Mouse (Mus musculus) left cerebral cortex, postnatal 36 days (tissue): ENCODE results near the gene Papolg. TPM values are rescaled to one million over a fixed set of nuclear protein-coding genes. Genes with fewer than 3 reads are reported as not detected.
"Not testable (repeated sequence)": the region's sequence is repeated elsewhere in the genome, so short reads cannot be mapped to it uniquely, and the experiment has no call there.

Experiments
- DNase-seq, 2 experiments: peaks; one replicate each; pipeline ENCODE4 v3.0.0; 2021 to 2022; ENCODE audit warnings: low spot score in 2 of 2, mixed read lengths in 1 of 2
- intact Hi-C: fragments of 180-260 bp; cut with DNase I; formaldehyde crosslinking; loops from one replicate; pipeline ENCODE4 v1.15.1; 2025
- total RNA-seq, 2 experiments: library from RNA; stranded (reverse); gene quantifications; 2 replicates each; pipeline ENCODE4 v1.2.3; 2021

Papolg gene
- total RNA-seq: 10 to 100 TPM; 17.6 to 22.8 TPM

DNA sequence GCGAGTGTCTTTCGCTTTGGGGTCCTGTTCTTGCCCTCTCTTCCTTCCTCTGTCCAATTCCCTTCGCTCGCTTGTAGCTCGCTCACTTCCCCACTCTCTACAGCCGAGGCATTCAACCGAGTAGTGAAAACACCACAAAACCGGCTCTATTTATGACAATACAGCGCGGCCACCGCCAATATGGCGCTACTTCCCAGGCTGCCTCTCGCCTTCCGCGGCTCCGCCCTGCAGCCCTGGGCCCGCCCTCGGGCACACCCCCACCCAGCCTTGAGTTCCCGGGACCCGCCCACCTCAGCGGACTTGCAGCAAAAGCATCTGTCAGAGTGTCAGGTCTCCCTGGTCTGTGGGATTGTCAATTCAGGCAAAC is at the start of gene Papolg:
Gene Papolg (minus strand): TSS at position 194 of the 367 bp plus-strand sequence.
- intact Hi-C loops: loop anchor here (2.0 kb wide), 1 partner anchor 124 kb away; the partner anchor contains the start of gene Rel
- DNase-seq: peak; percentile 89 to 91

DNA sequence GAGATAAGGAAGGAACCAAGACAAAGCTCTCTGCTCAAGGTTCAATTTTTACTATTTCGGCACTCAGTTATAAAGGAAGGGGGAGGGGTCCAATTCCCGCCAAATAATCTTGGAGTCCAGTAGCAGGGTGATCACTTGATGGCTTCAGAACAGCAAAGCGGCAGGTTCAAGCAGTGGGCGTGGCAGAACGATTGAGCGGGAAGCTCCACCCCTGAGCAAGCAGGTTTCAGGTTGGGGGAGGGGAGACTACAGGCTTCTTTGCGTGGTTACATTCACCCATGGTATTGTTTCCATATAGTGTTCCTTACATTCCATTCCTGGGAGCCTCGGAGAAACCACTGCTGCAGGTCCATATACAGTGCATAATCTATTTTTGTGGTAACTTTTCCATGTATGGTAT is 33.1 kb upstream of the Papolg start:
- intact Hi-C loops, DNase-seq: not testable (repeated sequence)

DNA sequence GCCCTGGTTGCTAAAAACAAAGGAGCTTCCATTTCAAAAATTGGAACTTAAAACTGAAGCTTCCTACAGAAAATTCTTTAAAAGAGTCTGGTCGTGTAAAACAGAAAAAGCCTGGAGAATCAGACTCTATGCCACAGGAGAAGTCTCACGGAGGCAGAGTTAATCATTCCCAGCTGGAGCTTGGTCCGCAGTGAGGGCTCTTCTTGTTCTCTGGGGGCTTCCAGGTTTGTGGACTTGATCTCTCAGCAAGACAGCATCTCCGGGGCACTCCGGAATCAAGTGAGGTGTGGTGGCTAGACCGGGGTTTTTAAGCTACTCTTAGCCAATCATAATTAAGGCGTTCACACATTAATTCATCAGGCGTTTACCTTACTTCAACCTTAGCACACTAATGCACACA is 32.6 kb upstream of the Papolg start:
- DNase-seq: no peak
- intact Hi-C loops: no loop called here

DNA sequence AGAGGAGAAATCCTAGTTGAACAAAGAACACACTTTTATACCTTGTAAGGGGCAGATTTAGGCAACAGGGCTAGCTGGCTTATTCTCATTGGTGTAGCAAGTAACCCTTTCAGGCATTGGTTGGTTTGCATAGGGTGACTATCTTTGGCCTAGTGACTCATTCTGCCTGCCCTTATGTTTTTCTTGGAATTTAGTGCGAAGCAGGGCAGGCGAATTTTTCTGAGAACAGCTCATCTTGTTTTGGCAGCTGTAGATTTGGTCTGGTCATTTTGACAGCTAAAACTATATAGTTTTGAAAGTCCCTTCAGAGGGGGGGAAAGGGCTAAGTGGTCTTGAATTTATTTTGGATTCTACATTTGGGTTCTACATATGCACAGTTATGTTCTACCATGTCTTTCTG is 18.8 kb upstream of the Papolg start:
- intact Hi-C loops: not testable (repeated sequence)

DNA sequence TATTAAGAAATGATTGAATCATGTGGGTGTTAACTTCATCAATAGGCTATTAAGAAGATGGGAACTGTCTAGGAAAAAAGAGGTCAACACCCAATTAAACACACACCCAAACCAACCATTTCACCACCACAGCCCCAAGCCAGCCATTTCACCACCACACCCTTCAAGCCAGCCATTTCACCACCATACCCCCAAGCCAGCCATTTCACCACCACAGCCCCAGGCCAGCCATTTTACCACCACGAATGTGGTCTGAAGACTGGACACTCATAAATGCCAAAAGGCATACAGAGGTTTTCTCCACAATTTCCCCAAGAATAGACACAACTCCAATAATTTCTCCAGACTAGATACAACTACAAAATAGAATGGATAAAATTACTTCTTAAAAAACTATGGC is 8.9 kb upstream of the Papolg start:
- intact Hi-C loops: no loop called here
- DNase-seq: no peak

More for the DNA sequence above, 18.8 kb upstream of the Papolg start:
- DNase-seq: not testable (repeated sequence)

DNA sequence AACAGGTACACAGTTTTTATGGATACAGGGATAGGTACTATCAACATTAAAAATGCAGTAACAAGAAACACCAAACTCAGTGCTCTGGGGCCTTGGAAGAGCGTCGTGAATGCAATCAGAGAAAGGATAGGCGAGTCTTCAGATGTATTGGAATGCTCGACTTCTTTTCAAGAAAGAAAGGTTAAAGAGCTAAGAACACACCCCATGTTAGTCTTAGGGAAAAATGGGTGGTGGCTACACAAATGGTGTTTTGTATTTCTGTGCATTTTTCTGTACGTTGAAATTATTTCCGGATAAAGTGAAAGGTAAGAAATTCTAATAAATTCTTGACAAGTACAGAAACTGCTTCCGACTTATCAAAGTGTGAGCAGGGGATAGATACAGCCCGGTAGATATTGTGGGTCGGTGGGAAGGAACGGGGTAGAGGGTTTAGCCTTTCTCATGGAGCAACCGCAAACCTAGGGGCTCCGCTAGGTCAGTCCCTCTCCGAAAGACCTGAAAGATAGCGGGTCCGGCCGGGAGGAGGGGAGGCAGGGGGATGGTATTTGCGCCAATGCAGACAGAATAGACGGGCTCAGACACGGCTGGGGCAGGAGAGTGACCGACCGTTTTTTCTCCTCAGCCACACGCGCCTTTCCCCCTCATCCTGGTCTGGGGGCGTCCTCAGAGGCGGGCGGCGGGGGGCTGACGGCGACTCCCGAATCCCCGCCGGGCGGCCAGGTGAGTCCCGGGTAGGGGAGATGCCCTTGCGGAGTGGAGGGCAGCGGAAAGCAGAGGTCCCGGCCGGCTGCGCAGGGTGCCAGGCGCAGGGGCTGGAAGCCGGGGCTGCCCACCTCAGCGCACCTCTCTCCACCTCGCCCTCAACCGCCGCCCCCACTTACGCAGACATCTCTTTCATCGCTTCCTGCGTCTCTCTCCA is 653 bp downstream of the Papolg start:
- intact Hi-C loops: loop anchor here (2.0 kb wide), 1 partner anchor 124 kb away; the partner anchor contains the start of gene Rel
- peak in 1 of 2 experiments; percentile 50 for DNase-seq

DNA sequence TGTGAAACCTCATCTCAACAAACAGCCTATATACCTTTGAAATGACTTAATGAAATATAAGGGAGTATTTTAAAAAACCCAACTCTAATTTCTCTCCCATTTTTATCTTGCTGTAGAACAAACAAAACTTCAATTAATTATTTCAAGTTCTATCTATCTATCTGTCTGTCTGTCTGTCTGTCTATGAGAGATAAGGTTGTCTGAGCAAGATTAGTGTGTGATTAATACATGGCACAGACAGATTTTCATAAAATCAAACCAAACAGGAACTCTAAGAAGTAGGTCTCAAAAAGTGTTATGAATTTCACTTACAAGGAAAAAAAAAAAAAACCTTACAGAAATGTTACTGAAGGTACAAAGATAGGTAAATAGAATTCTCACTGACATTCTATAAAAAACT is 1.5 kb downstream of the Papolg start:
- DNase-seq: no peak
- intact Hi-C loops: no loop called here

DNA sequence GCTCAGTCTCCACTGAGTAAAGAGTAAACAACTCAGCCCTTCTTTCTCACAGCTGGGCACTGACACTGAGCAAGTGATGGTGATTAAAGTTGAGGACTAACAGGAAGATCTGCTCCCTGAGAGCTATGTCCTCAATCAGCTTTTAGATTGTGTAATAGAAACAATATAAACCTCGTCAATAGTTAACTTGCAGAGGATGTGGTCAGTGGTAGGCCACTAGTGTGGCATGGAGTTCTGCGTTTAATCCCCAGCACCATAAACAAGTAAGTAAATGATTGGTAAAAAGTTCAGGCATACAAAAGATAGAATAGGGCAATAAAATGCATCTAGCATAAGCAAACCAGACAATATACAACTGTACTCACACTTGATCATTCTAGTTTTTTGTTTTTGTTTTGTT is 30.7 kb downstream of the Papolg start:
- intact Hi-C loops: no loop called here
- DNase-seq: no peak

DNA sequence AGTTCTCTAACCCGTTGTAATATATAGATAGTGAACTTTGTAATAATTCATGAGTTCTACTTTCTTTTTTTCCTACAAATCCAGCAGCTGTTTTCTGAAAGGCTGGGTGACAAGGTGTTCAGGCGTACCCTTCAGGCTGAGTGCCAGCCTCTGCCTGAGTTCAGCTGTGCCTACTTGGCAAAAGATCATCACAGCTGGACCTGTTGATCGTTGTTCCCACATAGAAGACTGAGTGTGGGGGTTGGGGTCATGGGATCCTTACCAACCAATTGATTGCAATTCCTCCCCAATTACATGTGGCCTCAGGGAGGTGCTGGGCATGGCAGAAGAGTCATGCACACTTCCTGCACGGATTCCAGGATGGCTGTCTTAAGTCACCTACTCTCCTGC is 38.3 kb downstream of the Papolg start:
- intact Hi-C loops: loop anchor here (10.0 kb wide), 1 partner anchor 98 kb away; no protein-coding TSS in a partner anchor
- no peak for DNase-seq

DNA sequence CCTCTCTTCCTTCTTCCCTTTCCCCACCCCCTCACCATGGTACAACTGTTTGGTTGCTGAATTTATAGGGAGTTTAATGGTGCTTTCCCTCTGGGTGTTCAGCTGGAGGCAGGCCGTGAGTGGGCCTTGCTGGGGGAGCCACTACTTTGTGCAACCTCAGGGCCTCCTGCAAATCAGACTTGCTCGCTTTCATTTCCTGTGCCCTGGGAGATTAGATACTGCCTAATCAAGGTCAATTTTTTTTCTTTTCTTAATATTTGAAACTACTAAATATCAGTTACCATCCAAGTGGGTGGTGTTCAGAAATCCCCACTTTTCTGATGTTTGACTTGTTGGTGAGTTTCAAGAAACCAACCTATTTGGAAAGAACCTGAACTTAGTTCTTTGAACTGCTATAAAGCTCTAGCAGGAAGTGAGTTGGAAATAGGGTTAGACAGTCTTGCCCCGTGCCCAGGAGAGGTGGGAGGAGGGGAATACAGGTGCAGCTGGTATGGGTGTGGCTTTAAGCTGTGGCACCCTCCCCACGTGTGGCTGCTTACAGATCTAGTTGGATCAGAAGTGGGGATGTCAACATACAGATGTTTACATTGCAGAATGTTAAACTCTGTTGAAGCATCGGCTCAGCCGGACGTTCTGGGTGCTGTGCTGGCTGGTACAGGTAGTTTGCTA is 38.9 kb downstream of the Papolg start:
- no peak for DNase-seq
- intact Hi-C loops: loop anchor here (10.0 kb wide), 1 partner anchor 99 kb away; no protein-coding TSS in a partner anchor

DNA sequence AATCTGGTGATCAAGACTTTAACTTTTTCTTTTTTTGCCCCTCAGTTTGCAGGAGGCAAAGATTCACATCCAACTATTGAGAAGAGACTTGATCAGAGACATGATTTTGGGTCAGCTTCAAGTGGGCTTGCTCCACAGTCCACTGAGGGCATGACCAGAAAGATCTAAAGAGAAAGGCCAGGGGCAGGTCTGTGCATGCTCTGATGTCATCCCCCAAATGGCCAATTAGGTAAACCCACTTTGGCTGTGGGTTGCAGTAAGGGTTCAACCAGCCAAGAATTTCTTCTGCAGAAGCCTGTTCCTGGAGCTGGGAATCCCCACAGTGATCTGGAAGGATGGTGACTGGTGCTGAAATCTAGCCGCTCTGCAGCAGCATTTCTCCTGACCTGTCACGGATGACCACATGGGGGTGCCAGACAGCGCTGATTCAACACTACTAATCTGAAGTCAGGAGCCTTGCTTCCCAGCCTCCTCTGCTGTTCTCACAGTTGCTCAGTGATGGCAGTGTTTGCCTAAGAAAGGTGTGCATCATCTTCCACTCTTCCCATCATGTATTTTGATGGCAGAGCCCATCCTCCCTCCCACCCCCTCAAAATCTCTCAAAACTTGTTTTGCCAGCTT is 39.8 kb downstream of the Papolg start:
- peak; percentile 19 to 29 for DNase-seq
- intact Hi-C loops: loop anchor here (10.0 kb wide), 1 partner anchor 100 kb away; no protein-coding TSS in a partner anchor

DNA sequence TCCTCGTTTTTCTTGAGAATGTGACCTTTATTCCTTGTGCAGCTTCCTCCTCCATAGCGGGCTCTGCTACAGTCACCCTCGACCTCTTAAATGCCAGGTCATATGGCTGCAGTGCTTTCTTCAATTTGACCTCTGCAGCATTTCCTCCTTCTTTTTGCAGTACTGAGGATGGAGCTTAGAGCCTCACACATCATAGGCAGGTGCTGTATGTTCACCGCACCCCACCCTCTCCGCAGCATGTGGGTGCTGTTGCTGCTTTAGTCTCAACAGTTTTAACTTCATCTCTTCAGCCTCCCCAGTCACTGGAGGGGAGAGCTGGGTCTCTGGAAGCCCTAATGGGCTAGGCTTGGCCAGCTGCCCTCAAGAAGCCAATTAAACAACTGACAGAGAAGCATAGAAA is 41.7 kb downstream of the Papolg start:
- intact Hi-C loops: loop anchor here (10.0 kb wide), 1 partner anchor 101 kb away; no protein-coding TSS in a partner anchor
- DNase-seq: no peak

DNA sequence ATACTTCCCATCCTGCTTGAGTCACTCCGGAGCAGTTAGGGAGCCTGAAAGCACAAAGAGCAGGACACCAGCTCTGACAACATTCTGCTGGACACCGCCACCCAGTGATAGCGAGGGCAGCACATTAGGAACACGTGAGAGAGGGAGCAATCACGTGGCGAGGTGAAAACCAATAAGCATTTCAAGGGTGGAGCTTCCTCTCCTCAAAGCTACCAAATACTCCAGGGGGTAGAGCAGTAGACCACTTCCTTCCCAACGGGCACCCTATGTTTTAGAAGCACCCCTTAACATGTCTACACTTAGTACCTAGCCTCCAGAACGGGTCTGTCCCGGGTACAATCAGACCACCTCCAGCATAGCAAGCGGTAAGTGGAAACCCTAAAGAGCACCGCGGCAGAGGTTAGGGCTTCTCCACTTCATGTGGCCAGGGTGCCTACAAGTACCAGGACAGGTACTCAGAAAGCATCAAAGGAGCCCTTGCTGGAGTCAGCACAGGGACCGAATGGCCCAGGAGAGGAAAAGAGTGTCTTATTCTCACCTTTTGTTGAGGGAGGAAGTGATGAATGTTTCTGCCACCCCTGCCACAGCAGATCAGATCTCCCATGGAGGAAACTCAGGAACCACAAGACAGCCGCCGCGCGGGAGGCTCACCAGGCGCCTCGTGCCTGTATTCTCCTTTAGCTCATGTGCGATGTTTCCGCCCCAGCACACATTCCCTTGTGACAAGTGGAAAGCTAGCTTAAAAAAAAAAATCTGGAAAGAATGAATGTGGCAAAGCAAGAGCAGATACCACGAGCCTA is 48.8 kb downstream of the Papolg start:
- DNase-seq: peak in 1 of 2 experiments; percentile 38
- intact Hi-C loops: no loop called here

DNA sequence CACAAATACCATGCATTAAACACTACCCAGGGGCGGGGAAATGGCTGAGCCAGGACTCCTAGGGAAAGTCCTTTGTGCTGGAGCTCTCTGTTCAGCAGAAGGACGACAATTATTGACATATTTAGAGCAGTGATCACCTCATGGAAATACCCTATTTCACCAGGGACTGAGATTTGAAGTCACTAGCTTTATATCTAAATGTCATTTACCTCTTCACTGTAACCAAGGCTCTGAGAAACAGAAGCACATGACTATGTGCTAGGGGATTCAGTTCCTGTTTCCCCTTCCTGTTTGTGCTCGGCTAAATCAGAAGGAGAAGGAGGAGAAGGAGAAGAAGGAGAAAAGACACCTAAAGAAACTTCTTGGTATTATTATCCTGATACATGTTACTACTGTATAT is 71.8 kb downstream of the Papolg start:
- no peak for DNase-seq
- intact Hi-C loops: no loop called here

DNA sequence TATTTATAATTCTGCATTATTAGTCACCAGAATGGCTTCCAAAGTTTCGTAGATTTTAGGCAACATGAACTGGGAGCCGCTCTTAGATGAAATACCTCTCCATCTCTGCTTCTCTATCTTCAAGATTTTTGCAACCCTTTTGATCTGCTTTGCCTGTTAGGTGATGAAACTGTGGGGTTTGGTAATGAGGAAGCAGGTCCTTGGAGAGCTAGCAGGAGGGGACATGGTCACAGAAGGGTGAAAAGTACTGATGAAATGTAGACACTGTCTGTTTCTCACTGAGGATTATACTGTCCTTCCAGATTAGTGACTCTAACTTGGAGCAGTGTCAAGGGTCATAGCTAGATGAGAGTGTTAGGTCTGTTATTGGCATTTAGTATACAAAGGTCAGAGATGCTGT is 73.4 kb downstream of the Papolg start:
- intact Hi-C loops: no loop called here

DNA sequence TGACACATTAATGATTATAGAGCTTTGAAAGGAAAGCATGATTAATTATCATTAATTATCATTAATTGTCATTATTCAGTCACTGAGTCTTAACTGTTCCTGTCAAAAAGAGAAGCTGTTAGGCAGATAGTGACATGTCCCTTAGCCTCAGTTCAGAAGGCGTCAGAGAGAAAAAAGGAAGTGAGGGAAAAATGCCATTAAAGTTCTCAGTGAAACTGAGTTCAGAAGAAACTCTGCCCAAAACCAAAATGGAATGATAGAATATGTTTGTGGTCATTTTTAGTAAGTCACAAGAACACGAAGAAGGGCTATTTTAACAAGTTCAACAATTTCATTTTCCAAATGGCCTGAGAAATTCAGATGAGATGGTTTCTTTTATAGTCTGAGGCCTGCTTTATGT is 74.1 kb downstream of the Papolg start:
- intact Hi-C loops: no loop called here
- no peak for DNase-seq

More for the DNA sequence above, 73.4 kb downstream of the Papolg start:
- DNase-seq: no peak

DNA sequence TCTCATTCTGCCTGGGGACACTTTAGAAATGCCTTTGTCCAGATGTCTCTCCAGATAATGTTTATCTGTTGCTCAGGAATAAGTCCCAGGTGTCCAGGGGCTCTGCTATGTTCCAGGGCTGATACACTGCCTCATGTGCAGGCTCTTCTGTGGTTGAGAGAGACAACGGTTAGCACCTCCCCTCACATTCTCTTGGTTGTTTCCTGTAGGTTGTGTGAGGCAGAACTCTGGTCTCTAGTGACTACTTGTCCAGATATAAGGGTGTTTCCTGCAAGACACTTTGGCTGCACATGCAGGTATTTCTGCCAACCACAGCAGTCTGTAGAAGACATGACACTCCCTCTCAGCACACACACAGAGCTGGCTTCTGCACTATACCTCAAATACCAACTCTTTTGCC is 76.3 kb downstream of the Papolg start:
- DNase-seq: no peak
- intact Hi-C loops: no loop called here
